In the genomic region with DNA sequence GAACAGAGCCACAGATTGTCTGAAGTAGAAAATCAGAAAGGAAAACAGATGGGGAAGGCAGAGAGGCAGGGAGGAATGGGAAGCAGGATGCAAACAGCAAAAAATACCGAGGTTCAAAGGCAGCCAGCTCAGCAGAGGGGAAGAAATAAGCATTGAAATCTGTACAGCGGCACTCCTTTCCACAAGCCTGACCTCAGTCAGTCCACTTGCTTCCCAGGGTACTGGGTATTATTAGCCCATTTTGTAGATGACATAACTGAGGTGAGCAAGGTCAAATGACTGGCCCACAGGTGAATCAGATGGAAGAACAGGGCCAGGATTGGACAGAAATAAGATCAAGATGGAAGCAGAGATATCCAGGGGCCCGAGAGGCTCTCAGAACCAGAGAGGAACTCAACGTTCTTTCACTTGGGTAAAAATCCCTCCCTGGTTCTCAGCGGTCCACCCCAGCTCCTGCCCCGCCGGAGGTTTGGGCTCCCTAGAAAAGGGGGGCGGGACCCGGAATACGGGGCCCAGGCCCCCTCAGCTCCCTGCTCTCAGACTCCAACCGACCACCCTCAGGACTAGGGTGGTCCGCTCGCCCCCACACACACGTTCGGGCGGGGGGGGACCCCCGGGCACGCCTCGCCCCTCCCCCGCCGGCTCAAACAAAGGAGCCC, we compare ENCODE assay signal across 7 mouse cellular contexts. TPM values are rescaled to one million over a fixed set of nuclear protein-coding genes. Genes with fewer than 3 reads are reported as not detected.
DNase-seq lines count a peak whose midpoint lies in the region; ATAC-seq lines count a peak whose summit lies in the region.

No protein-coding gene starts in this region.

- peak; percentile 64 for DNase-seq in right cerebral cortex, postnatal 4 days
- no peak for DNase-seq in right cerebral cortex, adult 18-20 months
- DNase-seq in cerebellum, adult 9-11 months, result no peak
- no peak for DNase-seq in urinary bladder, adult 18-20 months (ENCODE audit: low spot score in 2 of 2)

- H3K4me3 ChIP-seq in embryonic facial prominence, embryonic 15.5 days (replicated peaks), result peak overlapping the region; percentile 94
- H3K4me3 ChIP-seq in limb, embryonic 12.5 days (replicated peaks), result peak overlapping the region; percentile 65
- peak overlapping the region; percentile 78 for H3K4me3 ChIP-seq in stomach, embryonic 16.5 days (replicated peaks; ENCODE audit: low read length)

- H3K27ac ChIP-seq in embryonic facial prominence, embryonic 15.5 days (replicated peaks), result peak overlapping the region; percentile 91
- H3K27ac ChIP-seq in limb, embryonic 12.5 days, result peak overlapping the region; percentile 96
- H3K27ac ChIP-seq in stomach, embryonic 16.5 days (ENCODE audit: low read length), result peak overlapping the region; percentile 89

- H3K9me3 ChIP-seq in embryonic facial prominence, embryonic 15.5 days (replicated peaks), result no peaks in the 10 kb centered on the region
- no peaks in the 10 kb centered on the region for H3K9me3 ChIP-seq in limb, embryonic 12.5 days
- H3K9me3 ChIP-seq in stomach, embryonic 16.5 days (replicated peaks; ENCODE audit: control insufficient read depth, low read length), result no peaks in the 10 kb centered on the region

- H3K4me1 ChIP-seq in embryonic facial prominence, embryonic 15.5 days, result peaks cover 58% of the 10 kb centered on the region
- peaks cover 63% of the 10 kb centered on the region for H3K4me1 ChIP-seq in limb, embryonic 12.5 days (replicated peaks)
- H3K4me1 ChIP-seq in stomach, embryonic 16.5 days (ENCODE audit: control insufficient read depth, insufficient read depth, low read length), result peaks cover 40% of the 10 kb centered on the region

- peaks cover 35% of the 10 kb centered on the region for H3K36me3 ChIP-seq in embryonic facial prominence, embryonic 15.5 days
- H3K36me3 ChIP-seq in limb, embryonic 12.5 days, result peaks cover 36% of the 10 kb centered on the region
- H3K36me3 ChIP-seq in stomach, embryonic 16.5 days (ENCODE audit: control insufficient read depth, insufficient read depth, low read length), result no peaks in the 10 kb centered on the region

- WGBS in embryonic facial prominence, embryonic 15.5 days, result under 1% methylated on average over 21 of the region's 21 CpGs
- 2% methylated on average over 21 of the region's 21 CpGs for WGBS in limb, embryonic 12.5 days
- under 1% methylated on average over 21 of the region's 21 CpGs for WGBS in stomach, embryonic 16.5 days

- H3K27me3 ChIP-seq in embryonic facial prominence, embryonic 15.5 days, result no peaks in the 10 kb centered on the region
- no peaks in the 10 kb centered on the region for H3K27me3 ChIP-seq in limb, embryonic 12.5 days
- no peaks in the 10 kb centered on the region for H3K27me3 ChIP-seq in stomach, embryonic 16.5 days (ENCODE audit: control insufficient read depth, insufficient read depth, low read length)

- peak overlapping the region; percentile 87 for H3K9ac ChIP-seq in embryonic facial prominence, embryonic 15.5 days
- H3K9ac ChIP-seq in limb, embryonic 12.5 days (replicated peaks), result peak overlapping the region; percentile 93
- peak overlapping the region; percentile 92 for H3K9ac ChIP-seq in stomach, embryonic 16.5 days (ENCODE audit: low read length)

- peak overlapping the region; percentile 58 for H3K4me2 ChIP-seq in embryonic facial prominence, embryonic 15.5 days (replicated peaks)
- H3K4me2 ChIP-seq in limb, embryonic 12.5 days, result peak overlapping the region; percentile 72
- H3K4me2 ChIP-seq in stomach, embryonic 16.5 days (ENCODE audit: low read depth, low read length), result peak overlapping the region; percentile 68

- peak; percentile 26; the same call in 1 of the 2 replicates for ATAC-seq in embryonic facial prominence, embryonic 15.5 days (ENCODE audit: insufficient number of reproducible peaks, low FRiP score, low TSS enrichment, low read depth)
- no peak for ATAC-seq in limb, embryonic 12.5 days (ENCODE audit: insufficient number of reproducible peaks, insufficient read depth, low FRiP score, low TSS enrichment, low read depth)
- no peak; the same call in 1 of the 2 replicates for ATAC-seq in stomach, embryonic 16.5 days (ENCODE audit: insufficient read depth, low FRiP score)

RNA-seq across cellular contexts. Expression of gene Efna4, which starts 0.6 kb away (rescaled TPM):
- 28.1 and 31.0 TPM in 2 replicates for polyA plus RNA-seq in embryonic facial prominence, embryonic 15.5 days (2015; fragmentation: Nextera tagmentation; extraction: Ambion mirVana)
- polyA plus RNA-seq in limb, embryonic 12.5 days (2016; fragmentation: Nextera tagmentation; extraction: Ambion mirVana), result 53.2 and 55.1 TPM in 2 replicates
- 15.0 and 15.5 TPM in 2 replicates for polyA plus RNA-seq in stomach, embryonic 16.5 days (2015; fragmentation: Nextera tagmentation; extraction: Ambion mirVana)

RNA-seq across cellular contexts. Expression of gene Adam15, which starts 12.6 kb away (rescaled TPM):
- polyA plus RNA-seq in embryonic facial prominence, embryonic 15.5 days (2015; fragmentation: Nextera tagmentation; extraction: Ambion mirVana), result 93.2 and 96.1 TPM in 2 replicates
- polyA plus RNA-seq in limb, embryonic 12.5 days (2016; fragmentation: Nextera tagmentation; extraction: Ambion mirVana), result 27.0 and 32.1 TPM in 2 replicates
- 61.1 and 69.5 TPM in 2 replicates for polyA plus RNA-seq in stomach, embryonic 16.5 days (2015; fragmentation: Nextera tagmentation; extraction: Ambion mirVana)

RNA-seq across cellular contexts. Expression of gene Efna3, which starts 14.4 kb away (rescaled TPM):
- polyA plus RNA-seq in embryonic facial prominence, embryonic 15.5 days (2015; fragmentation: Nextera tagmentation; extraction: Ambion mirVana), result 42.3 and 47.2 TPM in 2 replicates
- polyA plus RNA-seq in limb, embryonic 12.5 days (2016; fragmentation: Nextera tagmentation; extraction: Ambion mirVana), result 17.6 and 21.3 TPM in 2 replicates
- polyA plus RNA-seq in stomach, embryonic 16.5 days (2015; fragmentation: Nextera tagmentation; extraction: Ambion mirVana), result 13.0 and 16.0 TPM in 2 replicates

RNA-seq across cellular contexts. Expression of gene Dcst2, which starts 24.6 kb away (rescaled TPM):
- 0.13 and 0.21 TPM in 2 replicates for polyA plus RNA-seq in embryonic facial prominence, embryonic 15.5 days (2015; fragmentation: Nextera tagmentation; extraction: Ambion mirVana)
- polyA plus RNA-seq in limb, embryonic 12.5 days (2016; fragmentation: Nextera tagmentation; extraction: Ambion mirVana), result 0.18 and 0.20 TPM in 2 replicates
- 0.45 and 0.49 TPM in 2 replicates for polyA plus RNA-seq in stomach, embryonic 16.5 days (2015; fragmentation: Nextera tagmentation; extraction: Ambion mirVana)

RNA-seq across cellular contexts. Expression of gene Dcst1, which starts 27.9 kb away (rescaled TPM):
- 0.46 and 0.64 TPM in 2 replicates for polyA plus RNA-seq in embryonic facial prominence, embryonic 15.5 days (2015; fragmentation: Nextera tagmentation; extraction: Ambion mirVana)
- polyA plus RNA-seq in limb, embryonic 12.5 days (2016; fragmentation: Nextera tagmentation; extraction: Ambion mirVana), result 0.26 and 0.40 TPM in 2 replicates
- polyA plus RNA-seq in stomach, embryonic 16.5 days (2015; fragmentation: Nextera tagmentation; extraction: Ambion mirVana), result 0.70 and 0.89 TPM in 2 replicates
